Mouse (Mus musculus): Measurements from ENCODE around the gene Olfr90.

GRCm38 (mm10) chr17:37070121-37070520 lies 18.2 kb downstream of the Olfr90 start:
- no peak for TF ChIP-seq POLR2A (IDR thresholded peaks at IDR 0.05; ENCODE audit: borderline replicate concordance, insufficient read depth, low read length)
- no peak for TF ChIP-seq CTCF (IDR thresholded peaks at IDR 0.05; ENCODE audit: borderline replicate concordance, insufficient read depth, low read depth, low read length)

Data from cerebellum, adult 2 months (tissue).